Mouse (Mus musculus): Measurements from ENCODE around the gene Fahd1.

Gene Fahd1

DNA sequence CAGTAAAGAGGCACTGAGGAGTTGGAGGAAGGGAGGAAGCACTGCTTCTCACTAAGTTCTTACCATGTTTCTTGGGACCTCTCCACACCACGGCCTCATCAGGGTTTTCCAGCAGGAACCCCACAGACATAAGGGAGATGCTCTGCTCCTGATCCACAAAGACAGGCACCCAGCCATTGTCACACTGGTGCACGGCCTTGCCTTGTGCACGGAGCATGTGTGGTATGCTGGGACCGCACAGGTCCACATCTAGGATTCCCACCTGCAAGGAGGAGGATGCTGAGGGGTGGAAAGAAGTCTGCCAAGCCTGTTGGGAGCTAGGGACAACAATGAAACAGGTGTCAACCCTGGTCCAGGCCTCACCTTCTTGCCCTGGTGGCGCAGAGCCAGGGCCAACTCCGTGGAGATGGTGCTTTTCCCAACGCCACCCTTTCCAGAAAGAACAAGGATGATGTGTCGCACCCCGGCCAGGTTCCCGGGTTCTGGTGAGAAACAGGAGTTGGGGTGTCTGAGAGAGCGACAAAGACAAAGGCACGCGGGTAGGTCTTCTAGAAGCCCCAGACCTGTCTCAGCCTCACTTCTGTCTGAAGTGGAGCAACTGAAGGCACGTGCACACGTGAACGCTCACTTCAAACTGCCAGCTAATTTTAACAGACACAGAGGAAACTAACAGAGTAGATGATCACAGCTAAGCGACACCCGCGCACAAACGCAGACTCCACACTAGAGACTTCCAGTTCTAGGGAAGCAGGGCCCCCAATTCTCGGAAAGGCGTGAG, 35.4 kb upstream of the Fahd1 start:
- DNase-seq = no peak

DNA sequence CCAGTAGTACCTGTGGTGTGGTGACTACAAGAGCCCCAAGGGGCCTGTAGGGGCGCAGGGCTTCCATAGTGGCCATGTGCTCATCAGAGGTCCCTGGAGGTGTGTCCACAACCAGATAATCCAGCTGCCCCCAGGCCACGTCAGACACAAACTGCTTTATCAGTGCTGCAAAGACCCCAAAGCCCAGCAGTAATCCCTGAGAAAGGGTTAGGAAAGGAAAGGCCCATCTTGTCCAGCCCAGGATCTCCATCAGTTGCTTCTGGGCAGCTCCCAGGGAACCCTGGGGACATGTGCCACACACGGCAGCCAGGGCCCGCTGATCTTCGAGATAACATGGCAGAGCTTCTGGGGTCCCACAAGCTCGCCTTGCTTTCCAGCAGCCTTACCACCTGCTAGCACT, 34.2 kb upstream of the Fahd1 start:
- no peak for DNase-seq

DNA sequence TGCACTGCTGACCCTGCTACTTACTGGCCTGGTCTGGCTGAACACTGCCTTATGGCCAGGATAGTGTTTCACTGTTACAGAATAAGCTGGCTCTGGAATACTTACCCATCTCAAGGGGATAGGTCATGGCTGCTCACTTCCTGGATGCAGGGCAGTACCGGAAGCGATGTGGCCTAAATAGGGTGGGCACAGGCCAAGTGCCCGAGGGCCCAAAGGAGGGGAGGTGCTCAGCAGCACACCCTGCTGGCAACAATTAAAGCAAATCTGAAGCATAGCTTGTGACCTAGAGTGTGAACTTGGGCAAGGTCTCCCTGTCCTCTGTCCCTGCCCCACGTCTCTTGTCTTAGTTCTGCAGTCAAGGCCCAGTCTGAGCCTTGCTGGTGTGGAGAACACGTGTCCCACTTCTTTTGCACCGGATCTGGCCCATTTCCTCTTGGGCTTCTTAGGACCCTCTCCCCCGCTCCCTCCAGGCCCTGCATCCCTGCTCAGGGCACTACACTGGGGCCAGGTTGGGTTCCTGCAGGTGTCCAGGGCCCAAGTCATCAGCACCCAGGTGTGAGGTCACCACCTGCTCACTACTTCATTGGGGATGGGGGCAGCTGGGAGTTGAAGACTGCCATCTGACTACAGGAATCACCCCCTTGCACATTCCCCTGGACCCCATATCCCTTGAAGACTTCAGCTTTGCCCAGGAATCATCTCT, 31.7 kb upstream of the Fahd1 start:
- DNase-seq = peak; percentile 66

DNA sequence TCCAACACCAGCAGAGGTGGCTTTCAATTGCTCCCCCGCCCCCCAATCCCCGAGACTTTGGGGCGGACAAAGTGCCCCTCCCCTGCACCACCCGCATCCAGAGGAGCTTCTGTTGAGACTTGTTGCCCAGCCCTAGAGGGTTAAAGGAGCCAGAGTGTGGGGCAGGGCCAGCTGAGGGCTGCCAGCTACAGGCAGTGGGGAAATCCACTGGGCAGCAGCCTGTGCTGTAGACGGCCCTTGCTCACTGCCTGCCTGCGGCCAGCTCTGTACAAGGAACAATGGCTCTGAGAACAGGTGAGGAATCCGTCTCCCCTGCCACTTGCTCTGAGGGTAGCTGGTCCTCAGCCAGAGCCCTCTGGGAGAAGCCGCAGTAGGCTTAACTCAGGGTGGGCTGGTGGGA, 28.4 kb upstream of the Fahd1 start:
- DNase-seq = no peak

DNA sequence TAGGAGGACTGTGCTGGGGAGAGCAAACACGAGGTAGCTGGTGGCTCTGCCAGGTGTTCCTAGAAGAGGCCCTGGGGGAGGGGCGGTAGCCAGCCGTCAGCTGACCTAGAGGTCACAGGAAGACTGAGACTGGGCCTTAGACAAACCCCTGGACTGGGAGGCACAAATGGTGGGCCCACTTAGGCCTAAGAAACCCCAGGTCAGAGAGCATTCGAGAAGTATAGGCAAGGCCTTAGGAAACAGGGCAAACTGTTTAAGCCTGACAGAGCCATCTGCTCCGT, 27.9 kb upstream of the Fahd1 start:
- peak; percentile 82 for DNase-seq

DNA sequence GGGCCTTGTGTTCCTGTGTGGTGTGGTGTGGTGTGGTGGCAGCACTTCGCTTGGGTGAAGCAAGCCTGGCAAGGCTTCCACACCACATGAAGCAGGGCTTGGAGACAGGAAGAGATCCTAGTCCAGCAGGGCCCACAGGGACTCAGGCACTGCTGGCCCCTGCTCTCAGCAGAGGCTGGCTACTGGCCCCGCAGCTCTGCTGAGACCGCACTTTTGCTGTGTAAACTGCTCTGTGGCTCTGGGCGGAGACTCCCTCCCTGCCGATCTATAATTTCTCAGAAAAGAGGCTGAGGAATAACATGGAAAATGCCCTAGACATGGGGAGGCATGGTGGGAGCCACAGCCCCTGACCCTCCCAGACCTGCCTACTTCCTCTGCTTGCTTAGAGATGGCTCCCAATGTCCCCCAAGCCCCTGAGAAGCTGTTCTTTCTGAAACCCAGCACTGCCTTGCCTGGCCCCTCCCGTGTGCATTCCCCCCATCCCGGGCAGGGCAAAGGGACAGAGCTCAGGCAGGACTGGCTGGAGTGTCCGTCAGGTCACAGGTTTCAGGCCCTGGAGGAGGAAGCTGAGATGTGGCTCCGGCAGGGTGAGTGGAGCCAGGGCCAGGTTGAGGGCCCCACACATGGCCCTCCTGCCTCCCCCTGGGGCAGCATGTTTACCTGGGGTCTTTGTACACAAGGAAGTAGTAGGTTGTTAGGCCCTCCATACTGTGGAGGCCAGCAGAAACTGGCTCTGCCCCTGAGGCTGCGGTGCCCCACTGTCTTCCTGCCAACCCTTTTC, 27.4 kb upstream of the Fahd1 start:
- peak; percentile 71 for DNase-seq

DNA sequence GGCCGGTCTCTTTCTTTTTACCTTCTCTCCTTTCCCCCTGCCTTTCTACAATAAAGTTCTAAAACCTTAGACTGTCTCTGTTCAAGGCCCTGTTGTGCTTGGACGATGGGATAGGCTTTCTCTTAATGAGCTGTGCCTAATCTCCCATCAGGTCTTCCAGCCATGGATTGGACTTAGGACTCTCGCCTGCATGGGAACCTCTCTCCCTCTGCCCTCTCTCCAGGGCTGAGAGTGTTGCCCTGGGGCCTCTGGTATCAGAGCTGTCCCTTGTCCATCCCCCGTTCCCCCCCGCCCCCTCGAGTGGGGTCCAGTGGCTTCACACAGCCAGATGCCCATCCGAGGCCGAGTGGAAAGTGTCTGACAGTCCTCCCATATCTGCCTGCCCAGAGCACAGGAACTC, 24.8 kb upstream of the Fahd1 start:
- no peak for DNase-seq

DNA sequence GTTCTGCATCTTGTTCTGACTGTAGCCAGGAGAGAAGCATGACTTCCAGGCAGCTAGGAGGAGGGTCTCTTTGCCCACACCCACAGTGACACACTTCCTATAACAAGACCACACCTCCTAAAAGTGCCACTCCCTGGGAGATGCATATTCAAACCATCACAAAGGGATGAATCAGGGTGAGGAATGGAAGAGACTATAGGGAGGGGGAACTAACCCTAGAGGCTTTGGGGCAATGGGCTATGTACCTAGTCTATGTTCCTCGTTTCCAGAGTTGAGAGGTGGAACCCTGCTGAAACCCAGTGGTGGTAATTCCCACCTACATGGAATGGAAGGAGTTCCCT, 24.2 kb upstream of the Fahd1 start:
- no peak for DNase-seq

DNA sequence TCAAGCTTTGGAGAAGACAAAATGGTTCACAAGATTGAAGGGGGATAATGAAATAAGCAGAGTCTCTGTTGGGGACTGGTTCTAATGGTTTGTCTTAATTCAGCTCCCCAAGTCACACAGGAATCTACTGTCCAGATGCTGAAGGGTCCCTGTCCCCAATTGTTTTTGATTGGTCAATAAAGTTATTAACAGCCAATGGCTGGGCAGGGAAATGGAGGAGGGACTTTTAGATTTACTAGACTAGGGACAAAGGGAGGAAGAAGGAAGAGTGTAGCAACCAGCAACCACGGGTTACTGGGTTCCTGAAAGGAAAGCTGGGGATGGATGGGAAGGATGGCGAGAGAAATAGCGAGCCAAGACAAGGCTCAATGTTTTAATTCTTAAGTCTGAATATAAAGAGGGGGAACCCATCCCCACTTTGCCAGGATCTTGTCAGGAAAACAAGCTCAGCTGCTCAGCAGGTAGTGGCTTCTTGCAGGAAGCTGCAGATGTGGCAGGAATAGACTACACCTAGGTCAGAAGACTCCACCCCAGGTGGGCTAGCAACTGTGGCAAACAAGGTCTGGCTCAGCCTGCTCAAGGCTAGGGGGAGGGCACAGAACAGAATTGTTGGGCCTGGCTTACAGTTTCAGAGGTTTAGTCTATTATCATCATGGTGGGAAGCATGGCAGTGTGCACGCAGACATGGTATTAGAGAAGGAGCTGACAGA, 23.7 kb upstream of the Fahd1 start:
- DNase-seq = no peak

DNA sequence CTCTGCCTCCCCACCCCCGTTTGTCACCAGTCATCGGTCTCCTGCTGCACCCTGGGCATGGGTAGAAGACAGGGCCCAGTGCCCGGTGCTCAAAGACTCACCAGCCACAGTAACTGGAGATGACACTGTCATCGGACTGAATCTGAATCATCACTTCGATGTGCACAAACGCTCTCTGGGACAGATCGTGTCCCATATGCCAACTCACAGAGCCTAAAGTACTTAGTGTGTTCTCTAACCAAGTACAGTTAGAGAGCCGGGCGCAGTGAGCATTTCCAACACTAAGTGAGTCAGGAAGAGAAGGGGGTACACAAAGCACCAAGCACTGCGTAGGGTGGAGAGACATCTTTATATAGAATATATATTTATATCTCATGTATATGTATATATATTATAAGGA, 17.8 kb upstream of the Fahd1 start:
- DNase-seq = no peak

DNA sequence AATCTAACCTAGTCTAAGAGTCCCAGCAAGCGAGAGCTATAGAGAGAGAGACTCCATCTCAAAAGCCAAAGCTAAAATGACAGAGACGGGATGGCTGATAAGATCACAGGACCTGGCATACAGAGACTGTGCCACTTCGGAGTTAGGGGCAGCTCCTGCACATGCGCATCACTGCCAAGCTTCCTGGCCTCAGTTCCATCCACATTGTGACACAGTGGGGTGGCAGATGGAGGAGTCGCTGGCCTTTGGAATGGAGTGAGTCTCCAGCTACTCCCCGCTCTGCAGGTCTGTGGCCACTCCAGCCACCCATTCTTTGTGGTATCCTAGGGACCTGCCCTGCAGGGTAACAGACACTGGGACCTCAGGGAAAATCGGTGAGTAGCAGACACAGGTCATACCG, 15.6 kb upstream of the Fahd1 start, which contains the start of gene Igfals:
Gene Igfals, plus strand, starts transcription at position 222 of the 400 bp plus-strand sequence.
- no peak for DNase-seq

DNA sequence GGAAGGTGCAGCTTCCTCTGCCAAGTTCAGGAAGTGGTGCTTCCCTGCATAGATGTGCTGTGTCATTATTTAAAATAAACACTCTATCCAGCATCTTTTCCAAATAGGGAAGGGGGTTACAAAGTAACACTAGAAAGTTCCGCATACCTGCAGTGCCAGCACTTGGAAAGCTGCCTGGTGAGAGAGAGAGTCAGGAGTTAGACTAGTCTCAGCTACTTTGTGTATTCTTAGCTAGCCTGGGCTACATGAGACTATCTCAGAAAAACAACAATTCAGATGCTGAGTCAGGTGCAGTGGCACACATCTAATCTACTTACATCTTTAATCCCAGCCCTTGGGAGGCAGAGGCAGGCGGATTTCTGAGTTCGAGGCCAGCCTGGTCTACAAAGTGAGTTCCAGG, 11.6 kb upstream of the Fahd1 start:
- no peak for DNase-seq

DNA sequence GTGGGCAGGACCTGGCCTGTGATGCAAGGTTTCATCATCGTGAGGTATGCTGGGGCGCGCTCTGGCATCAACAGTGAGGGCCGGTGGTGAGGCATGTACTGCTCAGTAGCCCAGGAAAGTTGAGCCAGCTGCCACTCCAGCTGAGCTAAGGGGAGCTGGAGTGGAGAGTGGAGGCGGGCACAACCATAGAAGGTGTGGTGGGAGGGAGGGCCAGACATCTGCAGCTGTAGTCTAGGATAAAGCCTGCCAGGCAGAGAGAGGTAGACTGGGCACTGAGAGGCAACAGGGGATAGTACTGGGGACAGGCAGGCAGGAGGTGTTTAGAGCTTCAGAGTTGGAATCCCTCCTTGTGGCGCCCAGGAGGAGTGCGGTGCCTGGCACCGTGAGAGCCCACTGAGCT, 9.9 kb upstream of the Fahd1 start:
- no peak for DNase-seq

DNA sequence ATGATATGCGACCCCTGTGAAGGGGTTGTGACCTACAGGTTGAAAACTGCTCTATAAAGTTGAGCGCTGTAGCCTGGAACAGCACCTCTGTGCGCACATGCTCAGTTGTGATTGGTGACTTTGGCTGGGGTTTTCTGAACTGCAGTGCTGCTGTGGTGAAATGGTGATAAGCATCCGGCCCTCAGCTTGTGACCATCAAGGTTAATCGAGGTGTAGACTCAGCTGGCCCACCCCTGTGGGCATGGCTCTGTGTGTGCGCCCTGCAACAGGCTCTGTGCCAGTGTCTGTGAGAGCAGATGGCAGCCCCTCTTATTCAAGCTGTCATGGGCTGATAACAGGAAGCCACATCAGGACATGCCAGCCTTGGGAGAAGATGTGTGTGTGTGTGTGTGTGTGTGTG, 8.8 kb upstream of the Fahd1 start:
- no peak for DNase-seq

DNA sequence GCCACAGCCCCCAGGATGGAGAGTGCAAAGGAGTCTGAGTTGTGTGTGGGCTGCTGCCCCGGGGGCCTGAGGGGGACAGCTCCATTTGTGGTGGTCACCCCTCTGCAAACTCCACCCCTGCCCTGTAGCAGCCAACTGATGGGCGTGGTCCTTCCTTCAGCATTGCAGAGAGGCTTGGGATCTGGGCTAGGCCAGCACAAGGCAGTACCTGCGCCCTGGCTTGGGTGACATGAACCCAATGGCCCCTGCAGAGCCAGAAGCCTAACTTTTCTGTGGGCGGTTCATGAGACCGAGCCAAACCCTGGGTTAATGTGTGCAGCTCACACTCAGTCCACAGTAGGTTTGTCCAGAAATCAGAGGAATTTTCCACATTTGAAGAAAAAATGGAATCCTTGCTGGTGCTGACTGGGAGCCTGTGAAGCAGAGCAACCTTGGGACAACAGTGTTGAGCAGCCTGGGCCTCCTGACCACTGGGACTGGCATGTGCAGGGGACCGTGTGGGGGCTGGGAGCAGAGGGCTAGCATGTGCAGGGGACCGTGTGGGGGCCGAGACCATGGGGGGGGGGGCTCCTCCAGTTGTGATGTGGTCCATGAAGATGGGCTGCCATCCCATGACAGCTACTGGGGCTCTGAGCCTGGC, 7.8 kb upstream of the Fahd1 start:
- DNase-seq = peak; percentile 58

DNA sequence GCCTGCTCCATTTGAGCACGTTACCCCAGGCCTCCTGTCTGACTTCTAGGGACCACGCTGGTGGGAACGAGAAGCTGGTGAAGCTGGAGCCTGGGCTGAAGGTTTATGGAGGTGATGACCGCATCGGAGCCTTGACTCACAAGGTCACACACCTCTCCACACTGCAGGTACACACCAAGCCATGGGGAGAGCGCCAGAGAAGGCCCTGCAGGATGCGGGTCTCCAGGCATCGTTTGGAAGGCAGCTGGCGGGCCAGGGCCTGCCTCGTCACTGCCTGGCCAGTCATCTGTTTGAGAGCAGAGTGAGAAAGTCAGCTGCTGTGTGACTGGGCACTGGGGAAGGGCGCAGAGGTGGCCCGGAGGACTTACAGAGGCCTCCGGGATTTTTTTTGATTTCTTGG, 6.4 kb upstream of the Fahd1 start:
- no peak for DNase-seq

DNA sequence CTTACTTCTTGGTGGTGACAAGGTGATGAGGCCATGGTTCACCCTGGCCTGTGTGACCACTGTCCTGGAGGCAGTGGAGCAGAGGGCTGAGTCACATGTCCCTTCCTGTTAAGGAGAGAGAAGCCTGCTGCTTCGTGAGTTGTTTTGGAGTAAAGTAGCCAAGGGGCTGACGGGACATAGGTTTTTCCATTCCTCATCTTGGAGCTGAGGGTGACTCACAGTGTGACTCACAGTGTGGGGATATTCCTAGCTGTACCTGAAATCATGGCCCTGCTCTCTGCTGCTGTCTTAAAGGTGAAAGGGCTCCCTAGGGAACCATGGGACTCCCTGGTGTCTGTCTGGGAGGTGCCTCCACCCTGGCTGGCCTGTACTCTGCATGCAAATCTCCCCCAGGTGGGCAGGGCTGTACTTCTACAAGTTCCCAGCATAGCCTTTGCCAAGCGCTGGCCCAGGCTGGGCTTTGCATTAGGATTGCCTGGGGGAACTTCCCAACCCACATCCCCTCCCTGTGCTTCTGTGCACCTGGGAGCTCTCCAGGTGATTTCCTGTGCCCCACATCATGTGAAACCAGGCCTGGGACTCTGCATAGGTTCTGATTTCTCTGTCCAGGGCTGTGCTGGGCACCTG, 5.8 kb upstream of the Fahd1 start:
- DNase-seq = no peak

DNA sequence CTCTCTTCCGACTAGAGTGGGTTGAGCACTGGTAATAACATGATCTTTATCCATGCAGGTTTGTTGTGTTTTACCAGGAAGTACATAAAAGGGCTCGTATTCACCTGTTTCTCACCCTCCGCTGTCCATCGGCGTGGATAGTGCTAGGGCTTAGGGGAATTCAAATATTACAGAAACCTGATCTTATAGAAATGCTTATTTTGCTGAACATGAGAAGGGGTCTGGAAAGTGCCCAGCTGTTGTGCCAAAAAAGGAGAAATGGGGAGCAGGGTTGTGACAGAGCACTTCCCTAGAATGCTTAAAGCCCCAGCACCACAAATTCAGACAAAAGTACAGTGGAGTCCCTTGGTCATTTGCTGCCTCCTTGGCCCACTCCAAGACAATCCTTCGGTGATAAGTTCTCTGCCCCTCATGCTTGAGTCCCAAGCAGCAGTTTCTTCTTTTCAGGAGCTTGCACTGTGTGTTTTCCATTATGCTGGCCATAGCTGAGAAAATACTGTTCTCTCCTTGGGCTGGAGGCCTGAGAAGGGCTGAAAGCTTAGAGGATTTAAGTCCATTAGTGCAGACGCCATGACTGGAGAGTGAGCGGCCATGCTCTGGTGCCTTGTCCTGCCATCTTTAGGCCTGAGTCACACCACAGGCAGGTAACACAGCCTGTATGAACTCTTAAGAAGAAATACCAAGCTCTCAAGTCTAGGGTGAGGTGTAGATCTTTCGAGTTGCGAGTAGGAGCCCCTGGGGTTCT, 1.4 kb upstream of the Fahd1 start:
- no peak for DNase-seq

DNA sequence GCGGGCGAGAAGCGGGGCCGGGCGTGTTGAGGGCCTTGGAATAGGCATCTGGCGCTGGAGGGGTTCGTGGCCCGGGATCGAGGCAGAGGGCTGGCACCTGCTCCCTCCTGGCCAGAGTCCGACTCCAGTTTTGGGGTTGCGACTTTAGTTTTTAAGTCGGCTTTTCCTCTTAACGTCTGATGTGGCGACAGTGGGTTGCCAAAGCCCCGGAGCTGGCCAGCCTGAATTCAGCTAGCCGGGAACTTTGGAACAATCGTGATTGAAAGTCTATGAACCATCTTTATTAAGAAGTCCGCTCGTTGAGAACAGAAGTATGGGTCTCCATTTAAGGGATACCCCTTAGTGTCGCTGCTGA, 586 bp upstream of the Fahd1 start:
- DNase-seq = no peak

DNA sequence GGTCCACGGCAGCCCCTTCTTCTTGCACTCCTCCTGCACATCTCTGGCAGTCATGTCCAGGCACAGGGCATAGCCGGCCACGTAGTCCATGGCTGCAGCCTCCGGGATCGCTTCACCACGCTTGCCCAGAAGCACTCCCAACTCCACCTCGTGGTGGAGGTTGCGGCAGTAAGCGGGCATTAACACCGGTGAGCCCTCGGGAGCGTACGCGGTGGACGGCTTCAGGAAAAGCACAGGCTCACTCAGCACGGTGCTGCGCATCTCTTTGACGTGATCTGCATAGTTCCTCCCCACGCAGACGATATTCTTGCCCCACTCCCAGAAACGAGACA, 465 bp downstream of the Fahd1 start:
- no peak for DNase-seq

DNA sequence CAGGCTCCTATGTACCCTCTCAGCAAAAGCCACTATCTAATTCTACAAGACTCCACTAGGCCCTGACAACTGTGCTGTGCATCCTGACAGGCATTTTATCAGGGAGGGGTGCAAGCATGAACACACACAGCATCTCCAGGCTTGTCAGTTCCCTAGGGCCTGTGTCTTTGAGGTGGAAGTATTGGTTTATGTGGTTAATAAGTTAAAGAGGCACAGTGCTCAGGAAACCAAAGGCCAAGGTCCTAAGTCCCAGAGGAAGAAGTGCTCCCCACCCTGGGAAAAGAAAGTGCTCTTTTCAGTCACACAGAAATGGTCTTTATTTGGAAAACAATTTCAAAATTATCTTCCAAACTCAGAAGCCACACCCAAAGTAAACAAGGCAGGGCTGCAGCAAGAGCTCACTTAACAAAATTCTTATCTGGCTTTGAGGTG, 1.5 kb downstream of the Fahd1 start:
- DNase-seq = no peak

DNA sequence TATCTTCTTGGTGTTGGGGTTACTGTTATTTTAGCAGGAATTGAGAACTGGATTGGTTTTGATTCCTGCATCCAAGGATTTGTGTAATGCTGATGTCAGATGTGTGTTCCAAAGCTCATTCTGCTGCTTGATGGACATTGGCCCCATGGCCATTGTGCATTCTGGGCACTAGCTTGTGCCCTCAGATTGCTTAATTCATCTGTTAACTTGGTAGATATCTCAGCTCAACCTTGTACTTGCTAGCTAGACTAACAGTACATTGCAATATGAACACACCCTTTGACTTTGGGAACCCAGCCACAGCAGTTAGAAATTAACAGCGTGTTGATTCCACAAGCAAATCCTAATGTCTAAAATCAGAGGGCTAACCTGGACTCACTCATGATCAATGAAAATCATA, 2.8 kb downstream of the Fahd1 start:
- no peak for DNase-seq
